Comparison of ENCODE assay signal across 17 mouse cellular contexts in the genomic region with DNA sequence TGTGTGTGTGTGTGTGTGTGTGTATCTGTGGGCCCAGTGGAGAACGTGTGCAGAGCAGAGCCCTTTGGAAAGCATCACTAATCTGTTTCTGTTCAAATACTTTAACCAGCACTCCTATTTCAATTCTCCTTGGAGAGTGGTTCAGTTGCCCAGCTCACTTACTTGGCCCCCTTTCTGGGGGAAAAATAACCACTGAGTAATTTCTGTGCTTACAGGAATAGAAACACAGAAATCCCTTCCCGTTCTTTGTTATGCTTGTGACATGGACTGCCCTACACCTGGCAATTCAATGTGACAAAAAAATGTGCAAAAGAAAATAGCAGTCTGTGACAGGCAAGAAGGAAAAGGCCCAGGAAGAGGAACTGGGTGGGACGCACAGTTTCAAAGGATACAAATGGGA.
"Had no signal": no experiment of that assay in that cellular context is flagged by ENCODE, and none has a peak within 500 bp of the region (broad histone marks: within the 10 kb centered on the region; RNA-seq: fewer than 3 reads in every experiment).

No protein-coding gene starts in this region.

- H3K27ac ChIP-seq: midbrain, embryonic 12.5 days; neural tube, embryonic 13.5 days; neural tube, embryonic 15.5 days had no signal

- H3K9ac ChIP-seq: lung, embryonic 14.5 days; midbrain, embryonic 12.5 days; neural tube, embryonic 13.5 days; neural tube, embryonic 15.5 days had no signal

- H3K36me3 ChIP-seq: midbrain, embryonic 12.5 days; neural tube, embryonic 13.5 days; neural tube, embryonic 15.5 days had no signal

- H3K9me3 ChIP-seq: midbrain, embryonic 12.5 days; neural tube, embryonic 13.5 days; neural tube, embryonic 15.5 days had no signal

- DNase-seq: lung, adult 18-20 months; lung, embryonic 14.5 days; lung, postnatal 10 days; lung, postnatal 4 days; retina, postnatal 1 day; right cerebral cortex, adult 18-20 months; right cerebral cortex, postnatal 25 days; right cerebral cortex, postnatal 4 days; spleen, adult 18-20 months; thymus, adult 18-20 months; thymus, postnatal 14 days; thymus, postnatal 36 days had no signal

- H3K27me3 ChIP-seq: midbrain, embryonic 12.5 days; neural tube, embryonic 13.5 days; neural tube, embryonic 15.5 days had no signal

- H3K4me1 ChIP-seq: midbrain, embryonic 12.5 days; neural tube, embryonic 13.5 days; neural tube, embryonic 15.5 days had no signal

- H3K4me2 ChIP-seq: lung, embryonic 14.5 days; midbrain, embryonic 12.5 days; neural tube, embryonic 13.5 days; neural tube, embryonic 15.5 days had no signal

- H3K4me3 ChIP-seq: midbrain, embryonic 12.5 days; myocyte; neural tube, embryonic 13.5 days; neural tube, embryonic 15.5 days had no signal

- ATAC-seq: midbrain, embryonic 16.5 days had no signal
